Mouse (Mus musculus) small intestine, adult 2 months (tissue): ENCODE results near the gene Sbf2.

Source experiments
- CTCF ChIP-seq: fragments of 200-500 bp; IDR thresholded peaks from 2 replicates; pipeline ENCODE4 v1.5.1; 2012; ENCODE audit warnings: low read depth, mild to moderate bottlenecking, control low read depth, inconsistent platforms, low read length, moderate library complexity, mixed read lengths; ENCODE audit not compliant: insufficient replicate concordance, insufficient read length; ENCODE audit errors: extremely low read depth
- POLR2A ChIP-seq: fragments of 200-500 bp; IDR thresholded peaks from 2 replicates; pipeline ENCODE4 v1.6.1; 2012; ENCODE audit warnings: low read depth, mild to moderate bottlenecking, control low read depth, inconsistent platforms, low read length, moderate library complexity

DNA sequence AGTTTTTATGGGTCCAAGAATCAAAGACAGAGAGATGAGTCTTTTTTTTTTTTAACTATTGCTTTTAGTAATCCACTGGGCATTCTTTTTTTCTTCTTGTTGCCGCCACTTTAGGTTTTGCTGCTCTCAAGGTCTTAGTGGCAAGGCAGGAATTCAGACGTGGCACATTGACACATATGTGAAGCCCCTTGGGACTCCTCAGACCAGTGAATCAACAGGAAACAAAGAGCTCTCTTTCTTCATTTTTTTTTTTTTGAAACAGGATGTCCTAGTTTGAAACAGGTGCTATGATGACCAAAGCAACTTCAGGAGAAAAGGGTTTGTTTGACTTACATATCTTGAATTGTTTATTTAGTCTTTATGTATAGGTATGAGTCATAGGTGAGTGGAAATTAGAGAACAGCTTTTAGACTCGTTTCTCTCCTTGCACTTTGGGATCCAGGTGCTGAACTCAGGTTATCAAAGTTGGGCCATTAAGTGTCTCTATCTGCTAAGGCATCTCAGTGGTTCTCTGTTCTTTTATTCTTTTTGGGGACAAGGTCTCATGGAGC, 43.7 kb upstream of the Sbf2 start:
- TF ChIP-seq CTCF (no peak), POLR2A (no peak)
